Mouse (Mus musculus) ES-E14 (cell line): ENCODE results near the gene Nfu1. TPM values are rescaled to one million over a fixed set of nuclear protein-coding genes. Genes with fewer than 3 reads are reported as not detected.
A peak's percentile ranks its signal among the peaks of the same experiment; 100 is the strongest.
"Not testable (repeated sequence)": the region's sequence is repeated elsewhere in the genome, so short reads cannot be mapped to it uniquely, and the experiment has no call there.

Experiments
- DNase-seq: peaks from one replicate; pipeline ENCODE4 v3.0.0-alpha.2; 2013; ENCODE audit warnings: low read depth, low spot score
- H3K27ac ChIP-seq: 2 replicates; pipeline ENCODE4 v1.5.1; 2012; ENCODE audit warnings: low read depth, mild to moderate bottlenecking, low read length, moderate library complexity, mixed read lengths; ENCODE audit not compliant: poor library complexity, insufficient read depth, severe bottlenecking
- H3K36me3 ChIP-seq: 2 replicates; pipeline ENCODE4 v1.6.1; 2012; ENCODE audit warnings: mild to moderate bottlenecking, low read length, moderate library complexity, mixed read lengths; ENCODE audit not compliant: control insufficient read depth, poor library complexity, insufficient read depth, severe bottlenecking
- H3K4me1 ChIP-seq, 2 experiments: fragments of 150-350 bp in 1 of 2; sonication (generic) in 1 of 2; 2 replicates each; pipeline ENCODE4 v1.6.1; 2012; ENCODE audit warnings: low read length in 2 of 2, mild to moderate bottlenecking in 1 of 2, mixed read lengths in 1 of 2; ENCODE audit not compliant: control insufficient read depth in 2 of 2, insufficient read depth in 2 of 2, poor library complexity in 1 of 2
- H3K4me3 ChIP-seq, 2 experiments: fragments of 150-350 bp in 1 of 2; sonication (generic) in 1 of 2; 2 replicates each; pipeline ENCODE4 v1.5.1; 2012; ENCODE audit warnings: low read length in 2 of 2, low read depth in 1 of 2, mild to moderate bottlenecking in 1 of 2, mixed read lengths in 1 of 2; ENCODE audit not compliant: insufficient read depth in 1 of 2, poor library complexity in 1 of 2, severe bottlenecking in 1 of 2
- H3K9ac ChIP-seq: 2 replicates; pipeline ENCODE4 v1.6.1; 2012; ENCODE audit warnings: low read depth, mild to moderate bottlenecking, low read length, mixed read lengths; ENCODE audit not compliant: poor library complexity, insufficient read depth, severe bottlenecking
- H3K9me3 ChIP-seq: fragments of 150-350 bp; sonication (generic); 2 replicates; pipeline ENCODE4 v1.6.1; 2012; ENCODE audit warnings: low read depth, mild to moderate bottlenecking, low read length; ENCODE audit not compliant: control insufficient read depth, insufficient read depth
- CHD2 ChIP-seq: IDR thresholded peaks from 2 replicates; pipeline ENCODE4 v1.6.1; 2014; ENCODE audit warnings: mild to moderate bottlenecking, low read depth, low read length, inconsistent platforms
- HCFC1 ChIP-seq: IDR thresholded peaks from 2 replicates; pipeline ENCODE4 v1.6.1; 2012; ENCODE audit warnings: low read length, inconsistent platforms, borderline replicate concordance; ENCODE audit not compliant: insufficient read depth
- MAFK ChIP-seq: IDR thresholded peaks from 2 replicates; pipeline ENCODE4 v1.6.1; 2014; ENCODE audit warnings: mild to moderate bottlenecking, low read depth, low read length, inconsistent platforms; ENCODE audit not compliant: insufficient read depth
- ZC3H11A ChIP-seq: IDR thresholded peaks from 2 replicates; pipeline ENCODE4 v1.6.1; 2012; ENCODE audit warnings: low read depth, mild to moderate bottlenecking, inconsistent platforms, low read length, borderline replicate concordance
- ZNF384 ChIP-seq: IDR thresholded peaks from 2 replicates; pipeline ENCODE4 v1.6.1; 2012; ENCODE audit warnings: low read depth, low read length, inconsistent platforms
- in situ Hi-C, 2 experiments: fragments of 600-800 bp; cut with MboI; formaldehyde crosslinking; loops; one replicate each; pipeline ENCODE4 v1.15.1; 2025; ENCODE audit warnings: low sequenced_read_pairs in 2 of 2, inconsistent platforms in 1 of 2; ENCODE audit not compliant: unreplicated experiment in 2 of 2
- total RNA-seq: library from RNA; depleted of rRNA; stranded (reverse); fragments of 300-350 nt; gene quantifications from 2 replicates; pipeline ENCODE4 v1.2.3, GENCODE M21; 2012

The Nfu1 gene
- total RNA-seq, 1 experiment: 113 TPM

- no peaks in the 10 kb centered on the region for H3K36me3 ChIP-seq
- H3K4me1 ChIP-seq: 0 out of 4 replicates have a peak, but pooled peaks cover 0 to 1% of the 10 kb centered on the region in 2 experiments
- in situ Hi-C loops: no loop called here
- peak within 1 kb of the TSS; percentile 84 for H3K27ac ChIP-seq
- H3K9me3 ChIP-seq: no peaks in the 10 kb centered on the region
- DNase-seq: peak; percentile 86
- no peak for TF ChIP-seq ZNF384
- TF ChIP-seq HCFC1: no peak
- TF ChIP-seq CHD2: no peak
- TF ChIP-seq MAFK: no peak
- TF ChIP-seq ZC3H11A: no peak
- H3K9ac ChIP-seq: peak within 1 kb of the TSS; percentile 89
- H3K4me3 ChIP-seq: peak within 1 kb of the TSS; percentile 68 to 79
Observed at GRCm38 (mm10) chr6:87042337-87043130, 33.5 kb downstream of the Nfu1 start, which contains the start of gene Gfpt1. Gene Gfpt1, plus strand, starts transcription at chr6:87042846.

- Histone ChIP-seq H3K27ac (no peak overlapping the region), H3K36me3 (peaks cover 1% of the 10 kb centered on the region; the same call in 1 of the 2 replicates), H3K4me3 (peak overlapping the region; percentile 68 to 79), H3K9me3 (no peaks in the 10 kb centered on the region), H3K9ac (peak overlapping the region; percentile 81), H3K4me1 (0 out of 4 replicates have a peak, but pooled peaks cover 0 to 1% of the 10 kb centered on the region in 2 experiments)
- no peak for TF ChIP-seq MAFK
- TF ChIP-seq ZC3H11A: no peak
- no peak for TF ChIP-seq ZNF384
- no peak for TF ChIP-seq CHD2
- TF ChIP-seq HCFC1: no peak
- in situ Hi-C loops: no loop called here
- no peak for DNase-seq
Observed at GRCm38 (mm10) chr6:87043131-87043516, 34.1 kb downstream of the Nfu1 start.

- no peaks in the 10 kb centered on the region for H3K9me3 ChIP-seq
- no peak for TF ChIP-seq HCFC1
- TF ChIP-seq MAFK: no peak
- TF ChIP-seq CHD2: no peak
- TF ChIP-seq ZC3H11A: no peak
- TF ChIP-seq ZNF384: no peak
- H3K36me3 ChIP-seq: peaks cover 5% of the 10 kb centered on the region; the same call in 1 of the 2 replicates
- H3K9ac ChIP-seq: no peak overlapping the region
- in situ Hi-C loops: no loop called here
- H3K27ac ChIP-seq: no peak overlapping the region
- 0 out of 4 replicates have a peak, but pooled peaks cover 0 to 1% of the 10 kb centered on the region in 2 experiments for H3K4me1 ChIP-seq
- no peak overlapping the region for H3K4me3 ChIP-seq
- no peak for DNase-seq
Observed at GRCm38 (mm10) chr6:87044895-87045294, 35.9 kb downstream of the Nfu1 start.

- H3K27ac ChIP-seq: no peak overlapping the region
- H3K9me3 ChIP-seq: no peaks in the 10 kb centered on the region
- peaks cover 5% of the 10 kb centered on the region; the same call in 1 of the 2 replicates for H3K36me3 ChIP-seq
- 0 out of 4 replicates have a peak, but pooled peaks cover 0 to 1% of the 10 kb centered on the region in 2 experiments for H3K4me1 ChIP-seq
- no peak overlapping the region for H3K9ac ChIP-seq
- no peak for DNase-seq
- TF ChIP-seq CHD2 (no peak), ZNF384 (peak; percentile 61; the same call in 1 of the 2 replicates)
- no peak overlapping the region for H3K4me3 ChIP-seq
- in situ Hi-C loops: no loop called here
Observed at GRCm38 (mm10) chr6:87045507-87045906, 36.5 kb downstream of the Nfu1 start.

- DNase-seq, H3K9ac ChIP-seq, H3K27ac ChIP-seq, H3K4me3 ChIP-seq, in situ Hi-C loops, H3K36me3 ChIP-seq, H3K4me1 ChIP-seq, H3K9me3 ChIP-seq: not testable (repeated sequence)
Observed at GRCm38 (mm10) chr6:87048712-87049111, 39.7 kb downstream of the Nfu1 start.
